In the genomic region with DNA sequence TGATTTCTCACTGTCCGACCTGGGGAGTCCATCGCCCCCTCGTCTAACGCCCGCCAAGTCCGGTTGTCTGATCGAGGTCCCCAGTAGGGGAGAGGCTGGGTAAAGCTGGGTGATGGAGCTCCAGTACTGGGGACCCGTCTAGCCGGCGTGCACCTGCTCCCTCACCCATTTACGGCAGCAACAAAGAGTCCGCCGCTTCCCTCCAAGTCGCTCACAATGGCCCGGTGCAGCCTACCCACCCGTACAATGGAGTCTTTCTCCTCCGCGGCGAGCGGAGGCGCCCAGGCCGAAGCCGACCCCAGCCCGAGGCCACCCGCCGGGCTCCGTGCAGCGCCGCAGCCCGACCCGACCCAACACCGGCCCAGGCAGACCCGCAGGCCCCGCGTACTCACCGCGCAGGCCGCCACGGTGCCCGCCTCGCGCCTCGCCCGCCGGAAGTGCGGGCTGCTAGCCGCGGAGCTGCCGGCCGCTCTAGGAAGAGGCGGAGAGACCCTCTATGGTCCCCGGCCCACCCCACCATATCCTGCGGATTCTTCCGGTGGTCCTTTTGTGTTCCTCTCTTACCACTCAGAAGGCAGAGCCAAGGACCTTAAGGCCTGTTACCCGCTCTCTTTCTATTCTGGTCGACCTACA, we compare ENCODE assay signal across 9 mouse cellular contexts. TPM values are rescaled to one million over a fixed set of nuclear protein-coding genes. Genes with fewer than 3 reads are reported as not detected.
DNase-seq lines count a peak whose midpoint lies in the region; ATAC-seq lines count a peak whose summit lies in the region.
"Had no signal": no experiment of that assay in that cellular context is flagged by ENCODE, and none has a peak within 500 bp of the region (broad histone marks: within the 10 kb centered on the region; RNA-seq: fewer than 3 reads in every experiment).

A gene (minus strand): TSS at position 461 of the 633 bp plus-strand sequence.

- no peaks in the 10 kb centered on the region for H3K4me1 ChIP-seq in intestine, embryonic 16.5 days (ENCODE audit: control insufficient read depth, insufficient read depth, low read length)
- peaks cover 4% of the 10 kb centered on the region; the same call in 1 of the 2 replicates for H3K4me1 ChIP-seq in limb, embryonic 12.5 days (replicated peaks)
- peaks cover 20% of the 10 kb centered on the region for H3K4me1 ChIP-seq in midbrain, embryonic 15.5 days

- H3K9ac ChIP-seq in intestine, embryonic 16.5 days (ENCODE audit: low read depth, low read length): peak within 1 kb of the TSS; percentile 99
- H3K9ac ChIP-seq in limb, embryonic 12.5 days (replicated peaks): peak within 1 kb of the TSS; percentile 98
- H3K9ac ChIP-seq in midbrain, embryonic 15.5 days: peak within 1 kb of the TSS; percentile 97

- WGBS in intestine, embryonic 16.5 days: under 1% methylated on average over 53 of the region's 56 CpGs
- WGBS in limb, embryonic 12.5 days: under 1% methylated on average over 56 of the region's 56 CpGs
- under 1% methylated on average over 56 of the region's 56 CpGs for WGBS in midbrain, embryonic 15.5 days

- H3K27me3 ChIP-seq in intestine, embryonic 16.5 days (replicated peaks; ENCODE audit: control insufficient read depth, insufficient read depth, low read length): no peaks in the 10 kb centered on the region
- no peaks in the 10 kb centered on the region for H3K27me3 ChIP-seq in limb, embryonic 12.5 days
- no peaks in the 10 kb centered on the region for H3K27me3 ChIP-seq in midbrain, embryonic 15.5 days (replicated peaks)

- no peaks in the 10 kb centered on the region for H3K9me3 ChIP-seq in intestine, embryonic 16.5 days (ENCODE audit: control insufficient read depth, low read length)
- no peaks in the 10 kb centered on the region for H3K9me3 ChIP-seq in limb, embryonic 12.5 days
- no peaks in the 10 kb centered on the region for H3K9me3 ChIP-seq in midbrain, embryonic 15.5 days

- peaks cover 5% of the 10 kb centered on the region; the same call in 1 of the 2 replicates for H3K36me3 ChIP-seq in intestine, embryonic 16.5 days (ENCODE audit: control insufficient read depth, insufficient read depth, low read length)
- H3K36me3 ChIP-seq in limb, embryonic 12.5 days: peaks cover 27% of the 10 kb centered on the region
- H3K36me3 ChIP-seq in midbrain, embryonic 15.5 days (replicated peaks): peaks cover 8% of the 10 kb centered on the region

- peak within 1 kb of the TSS; percentile 83 for H3K27ac ChIP-seq in intestine, embryonic 16.5 days (ENCODE audit: low read length)
- peak within 1 kb of the TSS; percentile 90 for H3K27ac ChIP-seq in limb, embryonic 12.5 days
- peak within 1 kb of the TSS; percentile 97 for H3K27ac ChIP-seq in midbrain, embryonic 15.5 days

- peak; percentile 62 for ATAC-seq in granulocyte monocyte progenitor cell, adult 5-6 weeks (replicated peaks; ENCODE audit: poor library complexity, severe bottlenecking)
- ATAC-seq in intestine, embryonic 16.5 days: peak; percentile 94
- ATAC-seq in limb, embryonic 12.5 days (ENCODE audit: insufficient number of reproducible peaks, insufficient read depth, low FRiP score, low TSS enrichment, low read depth): peak; percentile 82
- ATAC-seq in midbrain, embryonic 15.5 days (replicated peaks): peak; percentile 98

- peak within 1 kb of the TSS; percentile 90 for H3K4me3 ChIP-seq in intestine, embryonic 16.5 days (ENCODE audit: low read length)
- peak within 1 kb of the TSS; percentile 82 for H3K4me3 ChIP-seq in limb, embryonic 12.5 days (replicated peaks)
- peak within 1 kb of the TSS; percentile 89 for H3K4me3 ChIP-seq in midbrain, embryonic 15.5 days

- peak; percentile 40 to 63 for DNase-seq in left cerebral cortex, adult 18-20 months (ENCODE audit: low spot score in 2 of 2)
- no peak for DNase-seq in left cerebral cortex, adult 11 months (ENCODE audit: low spot score)
- DNase-seq in embryo, embryonic 10.5 days (ENCODE audit: low spot score): peak; percentile 88
- peak; percentile 53 to 64 for DNase-seq in spleen, postnatal 10 days (ENCODE audit: low spot score in 2 of 2)

- peak within 1 kb of the TSS; percentile 65 for H3K4me2 ChIP-seq in intestine, embryonic 16.5 days (ENCODE audit: low read depth, low read length)
- peak within 1 kb of the TSS; percentile 75 for H3K4me2 ChIP-seq in limb, embryonic 12.5 days
- peak within 1 kb of the TSS; percentile 67 for H3K4me2 ChIP-seq in midbrain, embryonic 15.5 days

RNA-seq across cellular contexts. Expression of the gene that starts here (rescaled TPM):
- total RNA-seq in left cerebral cortex, adult 18-20 months (2021): 10 to 100 TPM; 21.3 to 29.6 TPM
- total RNA-seq in granulocyte monocyte progenitor cell, adult 5-6 weeks (2014; fragmentation: Nextera tagmentation): 110 and 113 TPM in 2 replicates
- total RNA-seq in granulocyte monocyte progenitor cell, adult 5-6 weeks (2017): 68.6 and 72.0 TPM in 2 replicates
- 93.5 and 102 TPM in 2 replicates for polyA plus RNA-seq in intestine, embryonic 16.5 days (2015; fragmentation: Nextera tagmentation; extraction: Ambion mirVana)
- 262 and 269 TPM in 2 replicates for polyA plus RNA-seq in limb, embryonic 12.5 days (2016; fragmentation: Nextera tagmentation; extraction: Ambion mirVana)
- 148 and 151 TPM in 2 replicates for polyA plus RNA-seq in midbrain, embryonic 15.5 days (2015; fragmentation: Nextera tagmentation; extraction: Ambion mirVana)
- total RNA-seq: MEL had no signal
